Mouse (Mus musculus) heart, adult 2 months (tissue): ENCODE data around the gene Dhrs7b. TPM values are rescaled to one million over a fixed set of nuclear protein-coding genes. Genes with fewer than 3 reads are reported as not detected.

Source experiments
- DNase-seq, 2 experiments: peaks; one replicate each; pipeline ENCODE4 v3.0.0; 2021
- H3K27ac ChIP-seq: fragments of 200-600 bp; 2 replicates; pipeline ENCODE4 v1.8.1; 2022
- H3K27me3 ChIP-seq: fragments of 200-500 bp; 2 replicates; pipeline ENCODE4 v1.6.1; 2012; ENCODE audit warnings: mild to moderate bottlenecking, low read length, inconsistent platforms, mixed read lengths; ENCODE audit not compliant: control insufficient read depth, insufficient read depth
- H3K36me3 ChIP-seq: fragments of 200-500 bp; 2 replicates; pipeline ENCODE4 v1.6.1; 2012; ENCODE audit warnings: low read length, inconsistent platforms; ENCODE audit not compliant: control insufficient read depth, insufficient read depth
- H3K4me1 ChIP-seq: fragments of 200-500 bp; 2 replicates; pipeline ENCODE4 v1.6.1; 2011; ENCODE audit warnings: low read length; ENCODE audit not compliant: control insufficient read depth, insufficient read depth
- H3K4me3 ChIP-seq: fragments of 200-600 bp; 2 replicates; pipeline ENCODE4 v1.8.1; 2022
- H3K79me2 ChIP-seq: fragments of 200-500 bp; replicated peaks from 2 replicates; pipeline ENCODE4 v1.6.1; 2012; ENCODE audit warnings: mild to moderate bottlenecking, inconsistent platforms, low read length, moderate library complexity, mixed read lengths; ENCODE audit not compliant: control insufficient read depth, insufficient read depth
- H3K9ac ChIP-seq: fragments of 200-500 bp; 2 replicates; pipeline ENCODE4 v1.6.1; 2012; ENCODE audit warnings: low read depth, mild to moderate bottlenecking, control low read depth, inconsistent platforms, low read length, mixed read lengths
- CTCF ChIP-seq: fragments of 200-600 bp; IDR thresholded peaks from 2 replicates; pipeline ENCODE4 v1.8.1; 2022; ENCODE audit warnings: antibody characterized with exemption, mild to moderate bottlenecking, moderate library complexity
- EP300 ChIP-seq: fragments of 200-500 bp; IDR thresholded peaks from 2 replicates; pipeline ENCODE4 v1.6.1; 2011; ENCODE audit warnings: low read depth, low read length, control low read depth; ENCODE audit not compliant: insufficient read depth
- POLR2A ChIP-seq: fragments of 200-500 bp; IDR thresholded peaks from 2 replicates; pipeline ENCODE4 v1.6.1; 2011; ENCODE audit warnings: mild to moderate bottlenecking, low read depth, low read length, control low read depth; ENCODE audit not compliant: insufficient read depth
- WGBS: fragments of 180-500 bp; shearing (Covaris S2); methylation state at CpG from one replicate; pipeline ENCODE4 v1.1.7; 2018; 5-methylcytosine and 5-hydroxymethylcytosine counted together
- intact Hi-C: fragments of 180-260 bp; cut with DNase I; formaldehyde crosslinking; loops from one replicate; pipeline ENCODE4 v1.15.1; 2025
- polyA plus RNA-seq: library from polyadenylated mRNA; depleted of rRNA; stranded (reverse); fragments of >200 nt; gene quantifications from 2 replicates; pipeline ENCODE4 v1.2.3, GENCODE M21; 2012; rRNA removed
- total RNA-seq, 2 experiments: library from RNA; stranded (reverse); gene quantifications; 2 replicates each; pipeline ENCODE4 v1.2.3; 2021

Gene Dhrs7b
- total and polyA plus RNA-seq, 3 experiments: 14.4 to 21.0 (median 20.6) TPM

GRCm38 (mm10) chr11:60906449-60906848 lies 76.0 kb downstream of the Dhrs7b start:
- no peak for DNase-seq
- TF ChIP-seq EP300: no peak
- no peak for TF ChIP-seq POLR2A
- no peak for TF ChIP-seq CTCF
- Histone ChIP-seq H3K27ac (no peak overlapping the region), H3K4me3 (no peak overlapping the region), H3K9ac (no peak overlapping the region), H3K4me1 (no peaks in the 10 kb centered on the region), H3K79me2 (no peaks in the 10 kb centered on the region), H3K36me3 (no peaks in the 10 kb centered on the region), H3K27me3 (no peaks in the 10 kb centered on the region)
- intact Hi-C loops: no loop called here
- 87% methylated on average over 4 of the region's 4 CpGs for WGBS

- no peak for DNase-seq
- 66% methylated on average over 3 of the region's 3 CpGs for WGBS
- no peaks in the 10 kb centered on the region for H3K27me3 ChIP-seq
- no peak overlapping the region for H3K9ac ChIP-seq
- H3K4me3 ChIP-seq: no peak overlapping the region
- H3K4me1 ChIP-seq: peaks cover 3% of the 10 kb centered on the region
- TF ChIP-seq EP300: no peak
- TF ChIP-seq CTCF: peak; percentile 56
- no peak overlapping the region for H3K27ac ChIP-seq
- H3K36me3 ChIP-seq: no peaks in the 10 kb centered on the region
- no peaks in the 10 kb centered on the region for H3K79me2 ChIP-seq
- intact Hi-C loops: no loop called here
These were observed 77.6 kb downstream of the Dhrs7b start for GRCm38 (mm10) chr11:60908073-60908472.

GRCm38 (mm10) chr11:60909626-60910025 lies 79.2 kb downstream of the Dhrs7b start:
- H3K4me3 ChIP-seq: no peak overlapping the region
- TF ChIP-seq CTCF (no peak), EP300 (no peak), POLR2A (no peak)
- H3K9ac ChIP-seq: no peak overlapping the region
- H3K4me1 ChIP-seq: peaks cover 5% of the 10 kb centered on the region
- 65% methylated on average over 1 of the region's 1 CpGs for WGBS
- H3K36me3 ChIP-seq: no peaks in the 10 kb centered on the region
- H3K79me2 ChIP-seq: no peaks in the 10 kb centered on the region
- no peaks in the 10 kb centered on the region for H3K27me3 ChIP-seq
- DNase-seq: no peak
- intact Hi-C loops: loop anchor here (5.0 kb wide), 1 partner anchor 183 kb away; no protein-coding TSS in a partner anchor
- no peak overlapping the region for H3K27ac ChIP-seq

Other genes starting within 250 kb of the Dhrs7b start
- 10 to 100 TPM; 11.1 TPM for gene Llgl1, start 130.9 kb upstream of the Dhrs7b start, total RNA-seq
- 23.5 and 25.9 TPM in 2 replicates for gene Llgl1, start 130.9 kb upstream of the Dhrs7b start, polyA plus RNA-seq
- gene Flii, start 103.4 kb upstream of the Dhrs7b start, total RNA-seq: 100 to 1,000 TPM; 127 to 130 TPM
- 152 and 168 TPM in 2 replicates for gene Flii, start 103.4 kb upstream of the Dhrs7b start, polyA plus RNA-seq
- gene Mief2, start 102.2 kb upstream of the Dhrs7b start, total RNA-seq: 10 to 100 TPM; 31.1 to 36.2 TPM
- 34.8 and 42.2 TPM in 2 replicates for gene Mief2, start 102.2 kb upstream of the Dhrs7b start, polyA plus RNA-seq
- gene Top3a, start 53.3 kb upstream of the Dhrs7b start, total RNA-seq: 1 to 10 TPM; 3.7 to 4.6 TPM
- 3.3 and 3.4 TPM in 2 replicates for gene Top3a, start 53.3 kb upstream of the Dhrs7b start, polyA plus RNA-seq
- gene Smcr8, start 53.1 kb upstream of the Dhrs7b start, total RNA-seq: 10 to 100 TPM; 13.9 to 15.3 TPM
- gene Smcr8, start 53.1 kb upstream of the Dhrs7b start, polyA plus RNA-seq: 6.0 and 9.7 TPM in 2 replicates
- 10 to 100 TPM in 1 of 2 experiments, 1 to 10 TPM in 1; 8.4 to 10.5 TPM for gene Shmt1, start 18.9 kb upstream of the Dhrs7b start, total RNA-seq
- 7.4 TPM in 2 replicates for gene Shmt1, start 18.9 kb upstream of the Dhrs7b start, polyA plus RNA-seq
- gene Tmem11, start 48.6 kb downstream of the Dhrs7b start, total RNA-seq: 10 to 100 TPM; 28.3 to 31.4 TPM
- gene Tmem11, start 48.6 kb downstream of the Dhrs7b start, polyA plus RNA-seq: 59.6 and 66.7 TPM in 2 replicates
- gene Natd1, start 84.1 kb downstream of the Dhrs7b start, total RNA-seq: 10 to 100 TPM; 11.4 to 13.4 TPM
- 15.6 and 20.0 TPM in 2 replicates for gene Natd1, start 84.1 kb downstream of the Dhrs7b start, polyA plus RNA-seq
- gene Map2k3, start 101.4 kb downstream of the Dhrs7b start, total RNA-seq: 10 to 100 TPM; 71.1 to 79.3 TPM
- gene Map2k3, start 101.4 kb downstream of the Dhrs7b start, polyA plus RNA-seq: 56.5 and 56.7 TPM in 2 replicates
- 10 to 100 TPM; 26.7 to 35.7 TPM for gene Kcnj12, start 191.9 kb downstream of the Dhrs7b start, total RNA-seq
- 29.5 and 42.6 TPM in 2 replicates for gene Kcnj12, start 191.9 kb downstream of the Dhrs7b start, polyA plus RNA-seq